Mouse (Mus musculus) frontal cortex, adult 2 months (tissue): Measurements from ENCODE around the gene Wdr70. TPM values are rescaled to one million over a fixed set of nuclear protein-coding genes. Genes with fewer than 3 reads are reported as not detected.

ENCODE experiments used
- DNase-seq, 2 experiments: peaks; one replicate each; pipeline ENCODE4 v3.0.0; 2022; ENCODE audit warnings: low spot score in 1 of 2; ENCODE audit errors: extremely low spot score in 1 of 2
- polyA plus RNA-seq: library from polyadenylated mRNA; depleted of rRNA; stranded (reverse); fragments of >200 nt; gene quantifications from 2 replicates; pipeline ENCODE4 v1.2.3, GENCODE M21; 2012

Wdr70 gene
- polyA plus RNA-seq, 1 experiment, result 30.3 TPM

DNA sequence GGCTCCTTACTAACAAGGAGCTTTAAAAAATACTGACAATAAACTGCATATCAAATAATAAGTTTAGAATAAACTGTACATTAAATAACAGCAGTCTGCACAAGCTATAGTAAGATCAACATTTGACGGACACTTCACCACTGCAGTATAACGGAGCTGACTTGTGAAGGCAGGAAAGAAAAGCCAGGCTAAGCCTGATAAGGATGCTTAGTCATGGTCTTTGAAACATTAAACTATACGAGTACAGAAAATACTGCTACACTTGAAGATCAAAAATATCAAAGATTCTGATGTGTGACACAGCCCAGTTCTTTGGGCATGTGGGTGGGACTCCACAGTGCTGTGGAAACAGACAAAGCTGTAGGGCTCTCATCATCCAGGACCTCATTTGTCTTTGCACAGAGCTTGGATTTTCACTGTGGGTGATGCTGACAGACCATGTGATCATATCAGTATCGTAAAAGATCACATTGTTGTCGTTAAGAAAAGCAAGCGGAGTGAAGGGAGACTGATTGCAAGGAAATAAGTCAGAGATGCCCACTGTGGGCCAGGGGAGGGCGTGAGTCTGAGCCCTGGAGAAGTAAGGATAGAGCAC, 163.3 kb downstream of the Wdr70 start:
- DNase-seq, result no peak

GRCm38 (mm10) chr15:7934580-7934979, 164.4 kb downstream of the Wdr70 start:
- DNase-seq, result no peak

DNA sequence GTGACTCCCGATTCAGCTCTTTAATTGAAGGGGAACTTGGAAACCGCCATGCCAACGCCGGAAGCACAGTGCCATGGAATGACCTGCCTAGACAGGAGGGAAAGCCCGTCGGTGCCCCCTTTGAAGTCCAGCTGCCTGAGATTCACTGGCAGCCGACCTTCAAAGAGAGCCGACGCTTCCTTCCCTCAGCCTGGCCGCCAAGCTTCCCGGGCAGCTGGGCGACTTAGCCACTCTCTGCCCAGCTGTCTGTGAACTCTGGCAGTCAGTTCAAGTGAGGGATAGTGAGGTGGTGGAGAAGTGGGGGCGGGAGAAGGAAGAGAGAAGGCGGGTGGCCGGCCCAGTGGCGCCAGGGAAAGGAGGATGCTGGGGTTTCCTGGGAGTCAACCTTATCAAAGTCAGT, 164.9 kb downstream of the Wdr70 start:
- DNase-seq, result no peak

DNA sequence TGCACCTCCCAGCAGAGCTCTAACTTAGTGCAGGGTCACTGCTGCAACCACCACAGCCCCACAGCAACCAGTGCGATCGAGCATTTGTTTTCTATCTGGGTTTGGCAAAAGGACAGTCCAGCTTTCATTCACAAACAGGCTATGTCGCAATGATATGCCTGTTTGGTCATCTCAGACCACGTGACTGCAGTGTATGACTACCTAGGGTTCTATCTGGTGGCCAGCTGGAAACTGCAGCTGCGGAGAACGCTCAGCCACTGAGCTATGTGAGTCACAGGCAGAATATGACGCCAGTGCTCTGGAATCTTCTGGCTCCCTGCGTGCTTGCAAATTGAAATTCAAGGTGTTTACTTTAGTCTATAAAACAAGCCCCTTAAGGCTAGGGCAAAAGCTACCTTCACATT, 167.4 kb downstream of the Wdr70 start:
- peak; percentile 22 to 54 for DNase-seq

- DNase-seq, result no peak
These were observed 173.6 kb downstream of the Wdr70 start for GRCm38 (mm10) chr15:7925382-7925781.

DNA sequence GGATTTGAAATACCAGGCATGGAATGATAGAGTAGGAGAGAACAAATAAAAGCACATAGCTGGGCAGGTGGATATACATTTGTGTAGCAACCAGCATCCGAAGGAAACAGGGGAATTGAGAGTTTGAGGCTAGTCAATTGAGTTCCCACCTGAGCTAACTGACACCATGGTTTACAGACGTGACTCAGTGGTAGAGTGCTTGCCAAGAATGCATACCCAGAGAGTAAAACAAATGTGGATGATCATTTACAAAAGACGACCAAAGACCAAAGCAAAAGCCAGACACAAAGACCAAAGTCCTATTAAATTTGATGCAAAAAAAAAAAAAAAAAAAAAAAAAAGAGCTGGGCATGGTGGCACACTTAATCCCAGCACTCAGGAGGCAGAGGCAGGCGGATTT, 175.7 kb downstream of the Wdr70 start:
- no peak for DNase-seq

- no peak for DNase-seq
These were observed 176.5 kb downstream of the Wdr70 start for GRCm38 (mm10) chr15:7922291-7923037.

GRCm38 (mm10) chr15:7921124-7921523, 177.9 kb downstream of the Wdr70 start:
- DNase-seq, result no peak

GRCm38 (mm10) chr15:7906491-7907035, 192.4 kb downstream of the Wdr70 start:
- peak in 1 of 2 experiments; percentile 10 for DNase-seq

- no peak for DNase-seq
These were observed 199.7 kb downstream of the Wdr70 start for GRCm38 (mm10) chr15:7899286-7899685.

DNA sequence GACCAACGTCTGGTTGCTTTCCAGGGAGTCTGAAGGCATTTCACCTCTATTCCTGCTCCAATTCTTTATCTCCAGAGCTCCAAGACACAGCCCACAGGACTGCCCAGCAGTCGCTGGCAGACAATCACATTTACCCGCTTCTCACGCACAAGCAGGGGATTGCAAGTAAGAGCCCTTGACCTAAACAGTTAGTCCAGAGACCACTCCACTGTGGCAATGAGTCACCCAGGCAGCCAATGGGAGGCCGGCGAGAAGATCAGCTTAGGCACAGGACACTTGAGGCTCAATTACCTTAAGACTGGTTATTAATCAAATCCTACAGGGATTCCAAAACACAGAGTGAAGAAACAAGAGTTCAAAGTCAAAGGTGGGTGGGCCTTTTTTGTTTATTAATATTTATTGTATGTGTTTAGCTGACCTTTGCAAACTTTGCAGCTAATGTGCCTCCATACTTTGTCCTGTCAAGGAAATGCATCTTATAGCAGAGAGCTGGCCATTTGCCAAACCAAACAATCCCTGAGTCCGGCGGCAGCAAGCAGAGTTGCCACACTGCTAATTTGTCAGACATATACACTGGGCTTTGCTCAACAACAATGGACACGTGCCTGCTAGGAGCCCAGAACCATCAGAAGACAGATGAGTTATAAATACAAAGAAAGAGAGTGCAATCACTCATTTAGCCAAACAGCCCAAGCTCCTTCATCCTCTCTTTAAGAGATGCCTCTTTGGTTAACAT, 207.3 kb downstream of the Wdr70 start:
- no peak for DNase-seq

GRCm38 (mm10) chr15:7890286-7890685, 208.7 kb downstream of the Wdr70 start:
- no peak for DNase-seq

GRCm38 (mm10) chr15:7889362-7889674, 209.7 kb downstream of the Wdr70 start:
- no peak for DNase-seq

DNA sequence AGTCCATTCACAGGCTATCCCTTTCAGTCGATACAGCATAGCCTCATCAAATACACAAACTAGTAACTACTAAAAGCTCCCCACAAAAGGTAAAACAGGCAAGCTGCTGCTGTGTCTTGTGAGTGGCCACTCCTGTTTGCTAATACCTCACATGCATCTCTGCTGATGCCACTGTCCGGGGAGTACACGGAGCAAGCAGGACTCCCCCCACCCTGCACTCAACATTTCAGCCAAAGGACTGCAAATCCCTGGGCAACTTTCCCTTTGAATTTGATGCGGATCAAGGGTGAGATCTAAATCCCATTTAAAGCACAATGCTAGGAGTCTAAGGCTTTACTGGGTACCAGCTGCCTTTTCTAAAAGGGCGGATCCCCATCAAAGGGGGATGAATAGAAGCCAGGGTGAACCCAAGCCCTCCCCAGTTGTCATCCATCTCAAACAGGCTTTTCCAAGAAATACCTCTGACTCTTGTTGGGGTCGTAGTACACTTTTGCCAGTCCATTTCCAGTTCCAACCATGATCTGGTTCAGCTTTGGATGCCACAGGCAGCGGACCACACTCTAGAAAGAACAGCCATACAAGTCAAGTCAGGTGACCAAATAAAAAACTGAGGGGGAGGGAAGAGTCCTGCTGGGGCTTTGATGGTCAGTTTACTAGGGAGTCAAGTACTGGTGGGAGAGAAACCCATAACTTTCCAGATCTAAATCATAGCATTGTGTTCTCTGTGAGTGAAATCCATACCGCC, 210.2 kb downstream of the Wdr70 start:
- no peak for DNase-seq

GRCm38 (mm10) chr15:7886591-7886990, 212.4 kb downstream of the Wdr70 start:
- no peak for DNase-seq

DNA sequence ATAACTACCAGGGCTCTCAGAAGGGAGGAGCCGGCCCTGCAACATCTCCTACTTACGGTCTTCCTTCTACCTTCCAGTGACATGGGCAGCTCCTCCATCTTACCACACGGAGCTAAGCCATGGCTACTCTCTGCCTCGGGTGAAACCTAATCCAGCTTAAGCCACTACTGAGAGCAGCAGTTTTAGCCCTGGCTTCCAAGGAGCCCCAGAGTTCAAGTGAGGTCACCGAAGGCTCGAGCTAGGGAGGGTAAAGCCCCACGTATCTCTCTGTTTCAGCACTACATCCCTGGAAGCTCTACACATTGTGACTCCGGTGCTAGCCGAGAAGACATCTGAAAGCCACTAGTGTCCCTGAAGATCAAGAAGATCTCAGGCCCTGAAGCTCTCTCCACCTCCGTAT, 213.9 kb downstream of the Wdr70 start:
- no peak for DNase-seq

DNA sequence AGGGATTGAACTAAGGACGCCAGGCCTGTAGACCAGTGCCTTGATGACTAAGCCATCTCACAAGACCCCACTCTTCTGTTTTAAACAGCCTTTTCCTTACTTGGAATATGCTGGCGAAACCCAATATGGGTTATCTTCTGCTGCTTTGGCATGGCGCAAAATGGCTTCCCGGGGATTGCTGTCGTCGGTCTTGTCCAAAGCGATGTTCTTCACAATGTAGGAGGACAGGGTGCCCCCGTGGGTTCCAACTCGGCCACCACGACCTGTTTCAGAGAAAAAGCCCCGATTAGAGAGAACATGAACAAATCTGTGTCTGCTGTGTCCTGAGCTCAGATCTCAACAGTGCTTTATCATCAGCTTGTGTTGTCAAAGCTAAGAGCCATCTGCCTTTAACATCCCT, 214.8 kb downstream of the Wdr70 start:
- DNase-seq, result no peak

DNA sequence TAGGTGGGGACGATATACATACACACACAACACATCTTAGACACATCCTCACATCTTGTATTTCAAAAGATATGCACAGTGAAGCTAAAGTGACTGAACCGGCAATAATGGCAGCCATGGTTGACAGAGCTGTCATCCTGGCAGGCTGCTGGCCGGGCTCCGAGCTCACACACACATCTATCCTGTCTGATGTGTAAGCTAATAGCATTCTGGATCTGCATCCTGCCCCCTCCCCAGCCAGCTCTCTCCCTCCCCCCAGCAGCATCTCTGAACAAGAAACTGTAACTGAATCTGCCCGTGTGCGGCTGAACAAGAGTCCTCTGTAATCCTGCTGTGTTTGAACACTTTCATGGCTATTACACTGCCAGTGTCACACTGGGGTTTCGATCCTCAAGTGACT, 219.1 kb downstream of the Wdr70 start:
- no peak for DNase-seq

DNA sequence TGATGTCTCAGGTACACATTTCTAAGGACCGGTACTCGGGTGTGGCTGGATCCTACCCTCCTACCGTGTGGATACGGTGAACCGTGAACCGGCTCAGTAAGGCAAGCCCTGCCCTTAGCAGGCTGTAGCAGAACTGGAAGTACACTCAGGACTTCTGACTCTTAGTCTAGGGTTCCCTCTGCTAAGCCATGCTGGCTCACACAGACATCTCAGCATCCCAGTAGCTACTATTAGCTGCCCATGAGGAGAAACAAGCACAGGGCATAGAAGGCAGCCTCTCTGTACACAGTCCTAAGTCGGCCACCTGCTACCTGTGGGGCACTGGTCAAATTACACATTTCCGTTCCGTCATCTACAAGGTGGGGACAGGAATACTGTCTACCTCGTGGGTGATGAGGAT, 220.1 kb downstream of the Wdr70 start:
- DNase-seq, result no peak

GRCm38 (mm10) chr15:7877560-7878467, 221.2 kb downstream of the Wdr70 start:
- DNase-seq, result no peak
